Mouse (Mus musculus) thymus, adult 2 months (tissue): ENCODE measurements around the gene Arl15.

ENCODE experiments used
- CTCF ChIP-seq: fragments of 200-500 bp; IDR thresholded peaks from 2 replicates; pipeline ENCODE4 v1.5.1; 2012; ENCODE audit warnings: mild to moderate bottlenecking, control low read depth, low read length, moderate library complexity, borderline replicate concordance; ENCODE audit not compliant: control insufficient read depth, poor library complexity, insufficient read depth; ENCODE audit errors: extremely low read depth
- POLR2A ChIP-seq: fragments of 200-500 bp; IDR thresholded peaks from 2 replicates; pipeline ENCODE4 v1.6.1; 2012; ENCODE audit warnings: mild to moderate bottlenecking, low read length, control low read depth, moderate library complexity; ENCODE audit not compliant: control insufficient read depth, poor library complexity, insufficient read depth; ENCODE audit errors: extremely low read depth

GRCm38 (mm10) chr13:114109845-114110244, 315.5 kb downstream of the Arl15 start:
- TF ChIP-seq CTCF (no peak), POLR2A (no peak)
